Mouse (Mus musculus) forebrain, postnatal 0 days (tissue): ENCODE data around the gene Nectin2. TPM values are rescaled to one million over a fixed set of nuclear protein-coding genes. Genes with fewer than 3 reads are reported as not detected.

Source experiments
- ATAC-seq: fragments of 200-750 bp; cut with Nextera tagmentation; 2 replicates; pipeline ENCODE4 v1.8.0; 2017; ENCODE audit warnings: mild to moderate bottlenecking, moderate library complexity
- DNase-seq: peaks from one replicate; pipeline ENCODE4 v3.0.0-alpha.2; 2015
- H3K27ac ChIP-seq: fragments of 300-500 bp; sonication (generic); 2 replicates; pipeline ENCODE4 v1.5.1; 2014; ENCODE audit warnings: low read depth, mild to moderate bottlenecking, antibody characterized with exemption, low read length, moderate library complexity, mixed read lengths
- H3K27me3 ChIP-seq: fragments of 300-500 bp; sonication (generic); 2 replicates; pipeline ENCODE4 v1.6.1; 2014; ENCODE audit warnings: mild to moderate bottlenecking, low read length, mixed read lengths; ENCODE audit not compliant: insufficient read depth
- H3K36me3 ChIP-seq: fragments of 300-500 bp; sonication (generic); 2 replicates; pipeline ENCODE4 v1.6.1; 2014; ENCODE audit warnings: mild to moderate bottlenecking, moderate library complexity; ENCODE audit not compliant: insufficient read depth
- H3K4me1 ChIP-seq: fragments of 300-500 bp; sonication (generic); 2 replicates; pipeline ENCODE4 v1.6.1; 2014; ENCODE audit warnings: antibody characterized with exemption; ENCODE audit not compliant: insufficient read depth
- H3K4me2 ChIP-seq: fragments of 300-500 bp; sonication (generic); 2 replicates; pipeline ENCODE4 v1.6.1; 2014; ENCODE audit warnings: low read depth, mild to moderate bottlenecking, moderate library complexity
- H3K4me3 ChIP-seq: fragments of 300-500 bp; sonication (generic); 2 replicates; pipeline ENCODE4 v1.5.1; 2014; ENCODE audit warnings: low read depth, low read length, mixed read lengths
- H3K9ac ChIP-seq: fragments of 300-500 bp; sonication (generic); 2 replicates; pipeline ENCODE4 v1.6.1; 2014; ENCODE audit warnings: mild to moderate bottlenecking
- H3K9me3 ChIP-seq: fragments of 300-500 bp; sonication (generic); 2 replicates; pipeline ENCODE4 v1.6.1; 2016; ENCODE audit warnings: low read length
- CTCF ChIP-seq: sonication (generic); IDR thresholded peaks from 2 replicates; pipeline ENCODE4 v1.5.1; 2016; ENCODE audit warnings: antibody characterized with exemption, control low read depth, low read depth
- WGBS: fragments of 180-500 bp; shearing (Covaris S2); extraction: QIAGEN DNeasy Blood & Tissue Kit; methylation state at CpG from one replicate; pipeline ENCODE4 v1.1.7; 2014; 5-methylcytosine and 5-hydroxymethylcytosine counted together
- polyA plus RNA-seq: library from polyadenylated mRNA; unstranded; fragments of >200 nt; fragmentation: Nextera tagmentation; extraction: Ambion mirVana; gene quantifications from 2 replicates; pipeline ENCODE4 v1.2.1, GENCODE M21; 2015
- total RNA-seq: library from RNA; depleted of rRNA; stranded (reverse); fragments of >200 nt; gene quantifications from 2 replicates; pipeline ENCODE4 v1.2.3, GENCODE M21; 2014

The Nectin2 gene
- total and polyA plus RNA-seq, 2 experiments from 2014 or later = 44.7 to 48.7 TPM

GRCm38 (mm10) chr7:19699827-19700148, 50.5 kb downstream of the Nectin2 start:
- ATAC-seq (no peak), DNase-seq (no peak)
- H3K27me3 ChIP-seq = no peaks in the 10 kb centered on the region
- H3K9me3 ChIP-seq = no peaks in the 10 kb centered on the region
- 82% methylated on average over 4 of the region's 4 CpGs for WGBS
- H3K4me1 ChIP-seq = no peaks in the 10 kb centered on the region
- no peak overlapping the region for H3K27ac ChIP-seq
- H3K4me2 ChIP-seq = no peak overlapping the region
- no peak for TF ChIP-seq CTCF
- H3K9ac ChIP-seq = no peak overlapping the region
- peaks cover 6% of the 10 kb centered on the region for H3K36me3 ChIP-seq
- H3K4me3 ChIP-seq = no peak overlapping the region

- ATAC-seq = peak; percentile 77
- H3K4me3 ChIP-seq = peak within 1 kb of the TSS; percentile 34
- TF ChIP-seq CTCF = peak; percentile 11; the same call in 1 of the 2 replicates
- no peaks in the 10 kb centered on the region for H3K9me3 ChIP-seq
- peak within 1 kb of the TSS; percentile 44 for H3K9ac ChIP-seq
- peak; percentile 67 for DNase-seq
- peak within 1 kb of the TSS; percentile 53 for H3K4me2 ChIP-seq
- 1% methylated on average over 20 of the region's 20 CpGs for WGBS
- peaks cover 6% of the 10 kb centered on the region for H3K36me3 ChIP-seq
- peak within 1 kb of the TSS; percentile 50 for H3K27ac ChIP-seq
- H3K4me1 ChIP-seq = no peaks in the 10 kb centered on the region
- H3K27me3 ChIP-seq = no peaks in the 10 kb centered on the region
Measured at GRCm38 (mm10) chr7:19698907-19699826, 51.1 kb downstream of the Nectin2 start, which contains the start of gene Apoe. Apoe (minus strand) TSS chr7:19699188.

GRCm38 (mm10) chr7:19697949-19698906, 52.1 kb downstream of the Nectin2 start:
- no peaks in the 10 kb centered on the region for H3K9me3 ChIP-seq
- no peaks in the 10 kb centered on the region for H3K4me1 ChIP-seq
- peak; percentile 39 for TF ChIP-seq CTCF
- ATAC-seq (no peak), DNase-seq (no peak)
- H3K27ac ChIP-seq = peak overlapping the region; percentile 50
- 3% methylated on average over 28 of the region's 28 CpGs for WGBS
- H3K9ac ChIP-seq = peak overlapping the region; percentile 44
- no peaks in the 10 kb centered on the region for H3K27me3 ChIP-seq
- H3K4me3 ChIP-seq = peak overlapping the region; percentile 34
- peak overlapping the region; percentile 53 for H3K4me2 ChIP-seq
- H3K36me3 ChIP-seq = peaks cover 6% of the 10 kb centered on the region

- Histone ChIP-seq H3K27me3 (no peaks in the 10 kb centered on the region), H3K4me2 (no peak overlapping the region), H3K4me3 (no peak overlapping the region), H3K9ac (no peak overlapping the region), H3K27ac (no peak overlapping the region), H3K9me3 (no peaks in the 10 kb centered on the region), H3K4me1 (no peaks in the 10 kb centered on the region), H3K36me3 (peaks cover 6% of the 10 kb centered on the region; the same call in 1 of the 2 replicates)
- TF ChIP-seq CTCF = no peak
- DNase-seq (no peak), ATAC-seq (no peak)
- 97% methylated on average over 34 of the region's 34 CpGs for WGBS
Measured at GRCm38 (mm10) chr7:19696336-19696873, 53.9 kb downstream of the Nectin2 start.

GRCm38 (mm10) chr7:19695881-19696280, 54.4 kb downstream of the Nectin2 start:
- H3K4me1 ChIP-seq = no peaks in the 10 kb centered on the region
- no peak for TF ChIP-seq CTCF
- ATAC-seq (no peak), DNase-seq (no peak)
- H3K36me3 ChIP-seq = peaks cover 6% of the 10 kb centered on the region; the same call in 1 of the 2 replicates
- WGBS = 96% methylated on average over 6 of the region's 6 CpGs
- no peak overlapping the region for H3K4me3 ChIP-seq
- no peak overlapping the region for H3K27ac ChIP-seq
- H3K4me2 ChIP-seq = no peak overlapping the region
- H3K9ac ChIP-seq = no peak overlapping the region
- no peaks in the 10 kb centered on the region for H3K9me3 ChIP-seq
- H3K27me3 ChIP-seq = no peaks in the 10 kb centered on the region

- H3K9ac ChIP-seq = no peak overlapping the region
- no peaks in the 10 kb centered on the region for H3K27me3 ChIP-seq
- H3K4me3 ChIP-seq = no peak overlapping the region
- H3K4me1 ChIP-seq = no peaks in the 10 kb centered on the region
- DNase-seq (no peak), ATAC-seq (no peak)
- 0 out of 2 replicates have a peak overlapping the region, but pooled peaks have one; percentile 5 for H3K27ac ChIP-seq
- TF ChIP-seq CTCF = no peak
- no peak overlapping the region for H3K4me2 ChIP-seq
- WGBS = 71% methylated on average over 8 of the region's 8 CpGs
- H3K36me3 ChIP-seq = peaks cover 6% of the 10 kb centered on the region; the same call in 1 of the 2 replicates
- no peaks in the 10 kb centered on the region for H3K9me3 ChIP-seq
Measured at GRCm38 (mm10) chr7:19695213-19695594, 55.1 kb downstream of the Nectin2 start.
